Mouse (Mus musculus): ENCODE results near the gene Elf2.

- TF ChIP-seq POLR2A (IDR thresholded peaks at IDR 0.05; ENCODE audit: low read depth, low read length) (no peak), CTCF (conservative IDR thresholded peaks at IDR 0.05; ENCODE audit: insufficient read depth, insufficient read length, low read depth, low read length) (no peak)
Measured at GRCm38 (mm10) chr3:51215681-51216080, 124.8 kb downstream of the Elf2 start.
